Mouse (Mus musculus) CD4-positive helper T cell, adult 2 months (primary cell): ENCODE results near the gene Fbxw7.

Experiments used
- DNase-seq: peaks from one replicate; pipeline ENCODE4 v3.0.0-alpha.2; 2012; ENCODE audit warnings: low read depth, missing footprints, low spot score

The Fbxw7 gene

GRCm38 (mm10) chr3:84889648-84890047, 74.6 kb downstream of the Fbxw7 start:
- DNase-seq, result peak; percentile 10

- DNase-seq, result no peak
Measured at GRCm38 (mm10) chr3:84890983-84891382, 75.9 kb downstream of the Fbxw7 start.

GRCm38 (mm10) chr3:84897952-84898351, 82.9 kb downstream of the Fbxw7 start:
- DNase-seq, result no peak

- peak; percentile 47 for DNase-seq
Measured at GRCm38 (mm10) chr3:84906528-84906927, 91.5 kb downstream of the Fbxw7 start.

GRCm38 (mm10) chr3:84914284-84914683, 99.2 kb downstream of the Fbxw7 start:
- no peak for DNase-seq

- no peak for DNase-seq
Measured at GRCm38 (mm10) chr3:84917903-84918679, 103.0 kb downstream of the Fbxw7 start.

GRCm38 (mm10) chr3:84921704-84922420, 106.8 kb downstream of the Fbxw7 start:
- no peak for DNase-seq

GRCm38 (mm10) chr3:84923256-84923655, 108.2 kb downstream of the Fbxw7 start:
- no peak for DNase-seq

GRCm38 (mm10) chr3:84923670-84924069, 108.6 kb downstream of the Fbxw7 start:
- no peak for DNase-seq

GRCm38 (mm10) chr3:84925229-84925628, 110.2 kb downstream of the Fbxw7 start:
- DNase-seq, result no peak

- DNase-seq, result no peak
Measured at GRCm38 (mm10) chr3:84926140-84926539, 111.1 kb downstream of the Fbxw7 start.

GRCm38 (mm10) chr3:84927168-84927794, 112.2 kb downstream of the Fbxw7 start:
- DNase-seq, result no peak

GRCm38 (mm10) chr3:84927901-84928300, 112.8 kb downstream of the Fbxw7 start:
- no peak for DNase-seq

- DNase-seq, result peak; percentile 13
Measured at GRCm38 (mm10) chr3:84929171-84929570, 114.1 kb downstream of the Fbxw7 start.

- DNase-seq, result no peak
Measured at GRCm38 (mm10) chr3:84930683-84931082, 115.6 kb downstream of the Fbxw7 start.

GRCm38 (mm10) chr3:84935729-84936128, 120.7 kb downstream of the Fbxw7 start:
- DNase-seq, result no peak

GRCm38 (mm10) chr3:84936252-84936651, 121.2 kb downstream of the Fbxw7 start:
- DNase-seq, result no peak

- DNase-seq, result no peak
Measured at GRCm38 (mm10) chr3:84936956-84937355, 121.9 kb downstream of the Fbxw7 start.

- DNase-seq, result no peak
Measured at GRCm38 (mm10) chr3:84937360-84938355, 122.6 kb downstream of the Fbxw7 start.

- no peak for DNase-seq
Measured at GRCm38 (mm10) chr3:84944933-84945332, 129.9 kb downstream of the Fbxw7 start.

- DNase-seq, result no peak
Measured at GRCm38 (mm10) chr3:84946381-84946780, 131.3 kb downstream of the Fbxw7 start.
